Mouse (Mus musculus) ES-Bruce4 (cell line): Measurements from ENCODE around the gene Utp14b.

Source experiments
- CTCF ChIP-seq: IDR thresholded peaks from one replicate; pipeline ENCODE4 v1.8.1; 2011; ENCODE audit warnings: low read depth, low read length
- POLR2A ChIP-seq: IDR thresholded peaks from one replicate; pipeline ENCODE4 v1.8.1; 2011; ENCODE audit warnings: low read length; ENCODE audit not compliant: insufficient read depth

- TF ChIP-seq CTCF (no peak), POLR2A (no peak)
Measured at GRCm38 (mm10) chr1:78647317-78647885, 10.4 kb upstream of the Utp14b start.
